Mouse (Mus musculus) heart, postnatal 10 days (tissue): ENCODE data around the gene Ear1. TPM values are rescaled to one million over a fixed set of nuclear protein-coding genes. Genes with fewer than 3 reads are reported as not detected.
"Not testable (repeated sequence)": the region's sequence is repeated elsewhere in the genome, so short reads cannot be mapped to it uniquely, and the experiment has no call there.

Source experiments
- DNase-seq, 2 experiments: peaks; one replicate each; pipeline ENCODE4 v3.0.0; 2021
- intact Hi-C: fragments of 180-260 bp; cut with DNase I; formaldehyde crosslinking; loops from one replicate; pipeline ENCODE4 v1.15.1; 2025
- total RNA-seq, 2 experiments: library from RNA; stranded (reverse); gene quantifications; 2 replicates each; pipeline ENCODE4 v1.2.3; 2021

Ear1 gene
- not detected for total RNA-seq

DNA sequence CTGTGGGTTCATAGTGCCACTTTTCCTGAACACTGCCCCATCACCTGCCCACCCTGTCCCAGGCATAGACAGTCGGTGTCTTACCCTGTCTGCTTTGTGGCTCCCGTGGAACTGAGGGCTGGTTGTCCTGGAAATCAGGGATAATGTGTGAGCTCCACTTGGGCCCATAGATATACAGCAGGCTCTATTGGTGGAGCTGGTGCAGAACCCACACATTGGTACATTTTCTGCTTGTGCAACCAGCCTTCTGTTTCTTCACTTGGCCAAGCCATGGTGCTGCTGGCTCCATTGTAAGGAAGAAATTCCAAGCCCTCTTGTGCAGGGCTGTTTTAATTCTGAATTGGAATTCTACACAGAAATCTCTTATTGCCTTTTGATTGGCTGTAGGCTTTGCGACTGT lies at the start of gene Ear1:
Ear1 (minus strand) TSS at position 101 of the 400 bp plus-strand sequence.
- intact Hi-C loops, DNase-seq: not testable (repeated sequence)

DNA sequence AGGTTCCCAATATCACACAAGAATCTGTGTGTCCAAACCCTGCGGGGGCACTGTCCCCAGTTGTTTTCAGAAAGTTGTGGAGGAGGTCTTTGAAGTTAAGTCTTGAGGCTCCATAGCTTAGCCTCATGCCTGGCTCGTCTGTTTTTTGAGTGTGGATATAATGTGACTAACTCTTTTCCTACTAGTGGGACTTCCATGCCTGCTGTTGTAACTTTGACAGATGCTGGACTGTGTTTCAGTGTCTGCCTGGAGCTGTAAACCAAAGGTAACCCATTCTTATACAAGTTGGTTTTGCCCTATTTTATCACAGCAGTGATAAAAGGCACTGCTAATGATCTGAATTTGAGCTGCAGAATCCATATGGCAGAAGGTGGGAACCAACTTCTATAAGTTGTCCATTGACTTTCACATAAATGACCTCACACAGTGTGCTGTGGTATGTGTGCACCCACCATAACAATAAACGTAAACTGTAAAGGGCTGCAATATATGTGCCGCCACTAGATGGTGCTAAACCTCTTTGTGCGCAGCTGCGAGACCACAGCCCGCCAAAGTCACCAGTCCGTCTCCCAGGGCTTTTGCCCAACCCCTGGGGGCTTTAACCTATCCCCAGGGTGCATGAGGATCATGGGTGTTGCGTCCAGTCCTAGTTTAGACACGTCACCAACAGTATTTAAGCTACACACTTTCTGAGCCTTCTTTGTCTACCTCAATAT lies 49.5 kb upstream of the Ear1 start, which contains the start of gene Gm8113:
Gm8113 (plus strand) TSS at position 703 of the 716 bp plus-strand sequence.
- DNase-seq: peak; percentile 66 to 73
- intact Hi-C loops: not testable (repeated sequence)

DNA sequence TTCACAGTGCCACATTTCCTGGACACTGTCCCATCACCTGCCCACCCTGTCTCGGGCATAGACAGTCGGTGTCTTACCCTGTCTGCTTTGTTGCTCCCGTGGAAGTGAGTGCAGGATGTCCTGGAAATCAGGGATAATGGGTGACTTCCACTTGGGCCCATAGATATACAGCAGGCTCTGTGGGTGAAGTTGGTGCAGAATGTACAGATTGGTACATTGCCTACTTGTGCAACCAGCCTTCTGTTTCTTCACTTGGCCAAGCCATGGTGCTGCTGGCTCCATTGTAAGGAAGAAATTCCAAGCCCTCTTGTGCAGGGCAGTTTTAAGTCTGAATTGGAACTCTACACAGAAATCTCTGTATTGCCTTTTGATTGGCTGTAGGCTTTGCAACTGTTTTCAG lies 48.1 kb upstream of the Ear1 start, which contains the start of gene Ear10:
Ear10 (minus strand) TSS at position 101 of the 400 bp plus-strand sequence.
- intact Hi-C loops: not testable (repeated sequence)

DNA sequence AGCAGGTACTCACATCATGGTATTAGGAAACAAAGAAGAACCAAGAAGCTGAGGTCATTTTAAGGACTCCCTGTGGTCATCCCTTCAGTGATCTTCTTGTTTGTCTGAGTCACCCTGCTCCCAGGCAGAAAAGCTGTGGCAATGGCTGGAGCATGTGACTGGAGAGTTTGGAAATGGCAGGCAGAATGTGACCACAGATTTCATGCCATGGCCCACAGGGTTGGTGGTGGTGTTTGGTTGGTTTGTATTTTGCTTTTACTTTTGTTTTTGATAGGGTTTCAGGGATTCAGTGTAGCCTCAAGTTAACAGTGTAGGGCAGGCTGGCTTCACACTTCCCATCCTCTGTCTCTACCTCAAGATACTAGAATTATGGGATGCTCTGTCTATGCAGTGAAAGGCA lies 42.9 kb upstream of the Ear1 start:
- DNase-seq, intact Hi-C loops: not testable (repeated sequence)

More for the DNA sequence above, 48.1 kb upstream of the Ear1 start, which contains the start of gene Ear10:
- DNase-seq: not testable (repeated sequence)

DNA sequence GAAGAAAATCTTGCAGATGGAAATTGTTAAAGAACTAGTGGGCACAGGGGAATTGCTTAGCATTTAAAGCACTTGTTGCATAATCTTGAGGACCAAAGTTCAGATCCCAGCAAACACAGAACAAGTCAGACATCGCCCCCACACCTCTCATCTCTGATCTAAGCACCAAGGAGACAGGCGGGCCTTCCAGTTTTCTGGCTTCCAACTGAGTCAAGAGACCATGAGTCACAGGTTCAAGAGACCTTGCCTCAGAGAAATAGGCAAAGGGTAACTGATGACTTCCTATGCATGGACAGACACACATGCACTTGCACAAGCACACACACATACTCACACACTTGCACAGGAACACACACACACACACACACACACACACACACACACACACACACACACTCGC lies 23.3 kb upstream of the Ear1 start:
- intact Hi-C loops, DNase-seq: not testable (repeated sequence)

DNA sequence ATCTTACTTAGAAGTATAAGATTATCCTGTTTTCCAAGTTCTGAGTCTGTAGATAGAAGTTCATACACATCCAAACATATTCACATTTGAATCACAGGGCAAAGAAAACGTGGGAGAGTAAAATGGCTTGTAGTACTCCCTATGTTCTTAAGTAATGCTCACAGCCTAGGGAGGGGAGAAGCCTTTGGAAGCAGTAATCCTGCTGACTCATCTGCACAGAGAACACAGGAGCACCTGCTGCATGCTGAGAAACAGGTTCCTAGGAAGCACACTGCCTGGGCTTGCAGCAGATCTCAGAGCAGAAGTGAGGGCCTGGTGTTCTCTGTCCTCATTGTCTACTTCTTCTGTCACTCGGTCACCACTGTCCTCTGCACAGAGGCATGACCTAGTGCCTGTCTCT lies 20.0 kb upstream of the Ear1 start:
- not testable (repeated sequence) for DNase-seq

DNA sequence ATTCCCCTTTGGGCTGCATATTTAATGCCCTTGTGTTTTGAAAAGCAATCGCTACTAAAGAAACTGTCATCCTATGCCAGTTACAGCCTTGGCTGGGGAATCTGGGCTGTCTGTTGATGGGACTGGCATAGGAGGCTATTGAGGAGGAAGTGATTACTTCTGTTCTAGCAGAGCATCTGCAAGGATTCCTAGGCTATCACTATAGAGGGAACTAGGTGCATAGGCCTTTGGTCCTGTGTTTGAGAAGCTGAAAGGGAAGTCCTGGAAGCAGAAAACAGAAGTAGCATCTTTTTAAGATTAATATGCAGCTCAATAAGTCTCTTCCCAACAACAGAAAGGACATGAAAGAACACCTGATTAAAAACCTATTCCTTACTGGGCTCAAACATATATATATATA lies 16.0 kb upstream of the Ear1 start:
- DNase-seq: not testable (repeated sequence)

More for the DNA sequence above, 20.0 kb upstream of the Ear1 start:
- intact Hi-C loops: not testable (repeated sequence)

DNA sequence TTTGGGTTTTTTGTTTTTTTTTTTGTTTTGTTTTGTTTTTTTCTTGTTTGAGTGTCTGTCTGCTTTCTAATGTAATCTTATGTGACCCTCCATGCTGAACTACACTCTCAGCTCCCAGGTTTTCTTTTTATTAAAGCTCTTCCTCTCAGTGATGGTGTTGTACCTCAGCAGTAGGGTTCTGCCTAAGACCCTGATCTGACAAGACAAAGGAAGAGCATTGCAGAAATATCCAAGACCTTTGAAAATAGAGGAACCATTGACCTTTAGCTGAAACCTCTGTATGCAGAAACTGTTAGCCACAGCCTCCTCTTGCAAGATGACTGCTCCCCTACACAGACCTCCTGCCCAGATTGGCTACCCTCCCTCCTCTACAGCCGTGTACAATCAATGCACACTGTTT lies 10.9 kb upstream of the Ear1 start:
- intact Hi-C loops: not testable (repeated sequence)

More for the DNA sequence above, 16.0 kb upstream of the Ear1 start:
- intact Hi-C loops: not testable (repeated sequence)

DNA sequence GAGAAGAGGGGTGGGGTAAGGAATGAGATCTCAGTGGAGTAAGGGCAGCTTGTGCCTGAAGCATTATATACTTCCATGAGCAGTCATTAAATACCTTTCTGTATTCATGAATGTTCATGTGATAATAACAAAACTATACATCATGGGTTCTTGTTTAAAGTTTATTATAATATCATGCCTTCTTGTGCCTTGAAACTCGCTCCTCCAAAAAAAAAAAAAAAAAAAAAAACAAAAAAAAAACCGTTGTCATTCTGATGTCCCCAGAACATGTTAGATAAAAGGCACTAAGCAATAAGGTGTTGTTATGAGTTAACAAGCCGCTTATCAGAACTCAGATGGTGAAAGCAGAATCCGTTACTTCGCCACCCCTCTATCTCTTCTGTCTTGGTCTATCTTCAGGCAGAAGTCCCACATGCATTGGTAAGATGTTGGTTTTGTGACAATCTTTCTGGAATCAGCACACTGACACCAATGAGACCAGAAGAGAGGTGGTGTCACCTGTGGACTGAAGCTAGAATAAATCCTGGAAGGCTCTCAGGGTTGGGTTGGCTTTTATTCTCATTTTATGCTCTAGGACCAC lies 4.7 kb upstream of the Ear1 start:
- intact Hi-C loops: not testable (repeated sequence)

More for the DNA sequence above, 10.9 kb upstream of the Ear1 start:
- DNase-seq: not testable (repeated sequence)

DNA sequence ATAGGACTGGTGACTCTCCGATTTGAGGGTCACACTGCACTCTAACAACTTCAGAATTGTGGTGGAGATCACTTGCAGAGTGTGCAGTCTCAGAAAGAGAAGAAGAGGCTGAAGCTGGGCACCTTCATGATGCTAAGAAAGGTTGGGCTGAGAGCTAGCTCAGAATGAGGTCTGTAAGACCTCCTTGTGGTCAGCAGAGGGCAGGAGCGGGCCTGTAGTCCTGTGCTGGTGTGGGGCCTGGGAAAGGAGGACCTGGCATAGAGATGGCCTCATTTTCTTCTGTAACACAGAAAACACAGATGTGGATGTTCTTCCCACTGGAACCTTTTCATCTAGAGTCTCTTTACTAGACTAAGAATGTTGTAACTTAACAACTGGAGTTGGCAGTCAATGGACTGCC lies 2.5 kb upstream of the Ear1 start:
- intact Hi-C loops, DNase-seq: not testable (repeated sequence)

More for the DNA sequence above, 4.7 kb upstream of the Ear1 start:
- not testable (repeated sequence) for DNase-seq

DNA sequence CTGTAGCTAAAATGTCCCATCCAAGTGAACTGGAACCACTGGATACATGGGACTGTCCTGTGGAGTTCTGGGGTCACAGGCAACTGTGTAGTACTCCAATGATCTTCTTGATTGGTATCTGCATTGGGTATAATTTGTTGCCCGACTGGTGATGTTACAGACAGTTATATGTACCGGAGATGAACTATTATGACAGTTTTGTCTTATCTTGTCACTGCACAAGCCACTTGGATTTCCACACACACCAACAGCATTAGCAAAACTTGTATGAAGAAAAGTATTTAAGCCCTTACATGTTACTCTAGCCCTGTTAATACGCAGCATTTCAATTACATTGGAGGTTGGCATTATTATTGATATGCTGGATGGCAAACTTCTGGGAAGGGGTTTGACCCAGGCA lies 455 bp downstream of the Ear1 start:
- DNase-seq, intact Hi-C loops: not testable (repeated sequence)

DNA sequence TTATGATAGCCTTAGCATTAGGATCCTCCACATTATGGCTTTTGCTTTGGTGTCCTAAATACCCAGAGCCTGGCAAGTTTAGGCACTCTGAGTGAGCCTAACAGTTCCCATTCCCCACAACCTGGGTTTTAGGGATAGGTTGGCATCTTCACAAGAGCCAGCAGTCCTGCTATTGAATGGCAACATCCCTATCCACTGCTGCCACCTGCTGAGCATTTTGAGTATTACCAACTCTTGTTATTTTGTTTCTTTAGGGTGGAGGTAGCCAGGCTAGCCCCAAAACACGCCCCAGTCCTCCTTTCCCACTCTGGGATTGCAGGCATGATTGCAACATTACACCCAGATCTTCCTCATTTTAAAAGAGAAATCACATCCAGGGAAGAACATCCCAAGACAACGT lies 14.8 kb downstream of the Ear1 start:
- intact Hi-C loops: not testable (repeated sequence)
- DNase-seq: peak; percentile 10 to 33

DNA sequence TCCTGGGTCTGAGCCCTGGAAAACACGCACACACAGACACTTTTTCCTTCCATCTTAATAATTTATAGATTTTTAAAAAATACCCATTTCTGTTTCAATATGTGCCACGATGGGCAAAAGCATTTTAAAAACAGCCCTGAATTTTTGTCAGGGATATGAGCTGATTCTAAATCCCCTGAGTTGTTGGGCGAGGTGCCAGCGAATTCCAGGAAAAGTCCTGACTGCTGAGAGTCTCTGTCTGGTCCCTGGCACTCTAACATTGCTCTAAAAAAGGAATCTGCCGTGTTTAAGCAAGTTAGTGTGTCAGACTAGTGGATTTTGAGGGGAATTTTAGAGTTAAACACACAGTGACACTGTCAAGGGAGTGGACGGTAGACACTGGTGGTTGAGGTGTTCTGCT lies 15.9 kb downstream of the Ear1 start:
- intact Hi-C loops: not testable (repeated sequence)
- peak; percentile 4 to 20 for DNase-seq

DNA sequence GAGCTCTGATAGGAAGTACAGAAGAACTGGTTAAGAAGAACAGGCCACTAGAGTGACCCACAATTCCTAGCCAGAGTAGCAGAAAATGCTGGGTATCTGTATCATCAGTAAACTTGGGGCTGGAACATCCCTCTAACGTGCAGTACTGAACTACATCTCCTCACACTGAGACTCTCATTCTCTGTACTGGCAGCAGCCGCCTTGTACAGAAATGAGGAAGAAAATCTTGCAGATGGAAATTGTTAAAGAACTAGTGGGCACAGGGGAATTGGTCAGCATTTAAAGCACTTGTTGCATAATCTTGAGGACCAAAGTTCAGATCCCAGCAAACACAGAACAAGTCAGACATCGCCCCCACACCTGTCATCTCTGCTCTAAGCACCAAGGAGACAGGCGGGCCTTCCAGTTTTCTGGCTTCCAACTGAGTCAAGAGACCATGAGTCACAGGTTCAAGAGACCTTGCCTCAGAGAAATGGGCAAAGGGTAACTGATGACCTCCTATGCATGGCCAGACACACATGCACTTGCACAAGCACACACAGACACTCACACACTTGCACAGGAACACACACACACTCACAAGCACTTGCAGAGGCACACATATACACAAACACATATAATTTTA lies 31.3 kb downstream of the Ear1 start:
- intact Hi-C loops, DNase-seq: not testable (repeated sequence)

DNA sequence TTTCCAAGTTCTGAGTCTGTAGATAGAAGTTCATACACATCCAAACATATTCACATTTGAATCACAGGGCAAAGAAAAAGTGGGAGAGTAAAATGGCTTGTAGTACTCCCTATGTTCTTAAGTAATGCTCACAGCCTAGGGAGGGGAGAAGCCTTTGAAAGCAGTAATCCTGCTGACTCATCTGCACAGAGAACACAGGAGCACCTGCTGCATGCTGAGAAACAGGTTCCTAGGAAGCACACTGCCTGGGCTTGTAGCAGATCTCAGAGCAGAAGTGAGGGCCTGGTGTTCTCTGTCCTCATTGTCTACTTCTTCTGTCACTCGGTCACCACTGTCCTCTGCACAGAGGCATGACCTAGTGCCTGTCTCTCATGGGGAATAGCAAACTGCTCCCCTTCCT lies 34.3 kb downstream of the Ear1 start:
- intact Hi-C loops, DNase-seq: not testable (repeated sequence)

DNA sequence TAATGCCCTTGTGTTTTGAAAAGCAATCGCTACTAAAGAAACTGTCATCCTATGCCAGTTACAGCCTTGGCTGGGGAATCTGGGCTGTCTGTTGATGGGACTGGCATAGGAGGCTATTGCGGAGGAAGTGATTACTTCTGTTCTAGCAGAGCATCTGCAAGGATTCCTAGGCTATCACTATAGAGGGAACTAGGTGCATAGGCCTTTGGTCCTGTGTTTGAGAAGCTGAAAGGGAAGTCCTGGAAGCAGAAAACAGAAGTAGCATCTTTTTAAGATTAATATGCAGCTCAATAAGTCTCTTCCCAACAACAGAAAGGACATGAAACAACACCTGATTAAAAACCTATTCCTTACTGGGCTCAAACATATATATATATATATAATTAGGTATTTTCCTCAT lies 40.0 kb downstream of the Ear1 start:
- intact Hi-C loops, DNase-seq: not testable (repeated sequence)

DNA sequence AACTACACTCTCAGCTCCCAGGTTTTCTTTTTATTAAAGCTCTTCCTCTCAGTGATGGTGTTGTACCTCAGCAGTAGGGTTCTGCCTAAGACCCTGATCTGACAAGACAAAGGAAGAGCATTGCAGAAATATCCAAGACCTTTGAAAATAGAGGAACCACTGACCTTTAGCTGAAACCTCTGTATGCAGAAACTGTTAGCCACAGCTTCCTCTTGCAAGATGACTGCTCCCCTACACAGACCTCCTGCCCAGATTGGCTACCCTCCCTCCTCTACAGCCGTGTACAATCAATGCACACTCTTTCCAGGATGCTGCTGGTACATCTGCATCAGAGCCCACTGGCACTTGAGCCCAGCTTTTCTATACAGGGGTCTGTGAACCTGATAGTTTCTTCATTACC lies 44.9 kb downstream of the Ear1 start:
- intact Hi-C loops: not testable (repeated sequence)

DNA sequence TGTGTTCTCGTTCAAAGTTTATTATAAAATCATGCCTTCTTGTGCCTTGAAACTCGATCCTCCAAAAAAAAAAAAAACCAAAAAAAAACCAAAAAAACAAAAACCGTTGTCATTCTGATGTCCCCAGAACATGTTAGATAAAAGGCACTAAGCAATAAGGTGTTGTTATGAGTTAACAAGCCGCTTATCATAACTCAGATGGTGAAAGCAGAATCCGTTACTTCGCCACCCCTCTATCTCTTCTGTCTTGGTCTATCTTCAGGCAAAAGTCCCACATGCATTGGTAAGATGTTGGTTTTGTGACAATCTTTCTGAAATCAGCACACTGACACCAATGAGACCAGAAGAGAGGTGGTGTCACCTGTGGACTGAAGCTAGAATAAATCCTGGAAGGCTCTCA lies 51.1 kb downstream of the Ear1 start:
- intact Hi-C loops, DNase-seq: not testable (repeated sequence)

More for the DNA sequence above, 44.9 kb downstream of the Ear1 start:
- not testable (repeated sequence) for DNase-seq

DNA sequence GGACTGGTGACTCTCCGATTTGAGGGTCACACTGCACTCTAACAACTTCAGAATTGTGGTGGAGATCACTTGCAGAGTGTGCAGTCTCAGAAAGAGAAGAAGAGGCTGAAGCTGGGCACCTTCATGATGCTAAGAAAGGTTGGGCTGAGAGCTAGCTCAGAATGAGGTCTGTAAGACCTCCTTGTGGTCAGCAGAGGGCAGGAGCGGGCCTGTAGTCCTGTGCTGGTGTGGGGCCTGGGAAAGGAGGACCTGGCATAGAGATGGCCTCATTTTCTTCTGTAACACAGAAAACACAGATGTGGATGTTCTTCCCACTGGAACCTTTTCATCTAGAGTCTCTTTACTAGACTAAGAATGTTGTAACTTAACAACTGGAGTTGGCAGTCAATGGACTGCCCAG lies 53.4 kb downstream of the Ear1 start:
- intact Hi-C loops, DNase-seq: not testable (repeated sequence)

DNA sequence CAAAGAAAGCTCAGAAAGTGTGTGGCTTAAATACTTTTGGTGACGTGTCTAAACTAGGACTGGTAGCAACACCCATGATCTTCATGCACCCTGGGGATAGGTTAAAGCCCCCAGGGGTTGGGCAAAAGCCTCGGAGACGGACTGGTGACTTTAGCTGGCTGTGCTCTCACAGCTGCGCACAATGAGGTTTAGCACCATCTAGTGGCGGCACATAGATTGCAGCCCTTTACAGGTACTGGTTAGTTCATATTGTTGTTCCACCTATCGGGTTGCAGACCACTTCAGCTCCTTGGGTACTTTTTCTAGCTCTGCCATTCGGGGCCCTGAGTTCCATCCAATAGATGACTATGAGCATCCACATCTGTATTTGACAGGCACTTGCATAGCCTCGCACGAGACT lies 62.9 kb downstream of the Ear1 start:
- DNase-seq: peak; percentile 13 to 37
- intact Hi-C loops: not testable (repeated sequence)

DNA sequence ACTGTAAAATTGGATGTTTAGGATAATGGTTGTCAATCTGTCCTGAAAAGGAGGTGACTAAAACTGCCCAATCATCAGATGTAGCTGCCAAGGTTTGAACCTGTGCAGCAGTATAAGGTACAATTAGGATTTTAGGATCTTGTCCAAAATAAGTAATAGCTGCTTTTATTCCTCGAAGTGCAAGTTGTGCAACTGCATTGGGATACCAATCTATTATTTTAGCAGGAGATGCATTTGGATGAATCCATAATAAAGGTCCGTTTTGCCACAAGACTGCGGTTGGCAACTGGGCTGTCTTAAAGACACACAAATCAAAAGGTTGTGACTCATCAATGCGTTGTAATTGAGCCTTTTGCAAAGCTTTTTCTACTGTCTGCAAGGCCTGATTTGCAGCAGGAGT lies 67.2 kb downstream of the Ear1 start:
- intact Hi-C loops: not testable (repeated sequence)

More for the DNA sequence above, 67.2 kb downstream of the Ear1 start:
- DNase-seq: not testable (repeated sequence)
